Mouse (Mus musculus): ENCODE measurements around the gene Rhob. TPM values are rescaled to one million over a fixed set of nuclear protein-coding genes. Genes with fewer than 3 reads are reported as not detected.

The Rhob gene
- polyA plus RNA-seq, 1 experiment from 2014 or later: 23.2 TPM

DNA sequence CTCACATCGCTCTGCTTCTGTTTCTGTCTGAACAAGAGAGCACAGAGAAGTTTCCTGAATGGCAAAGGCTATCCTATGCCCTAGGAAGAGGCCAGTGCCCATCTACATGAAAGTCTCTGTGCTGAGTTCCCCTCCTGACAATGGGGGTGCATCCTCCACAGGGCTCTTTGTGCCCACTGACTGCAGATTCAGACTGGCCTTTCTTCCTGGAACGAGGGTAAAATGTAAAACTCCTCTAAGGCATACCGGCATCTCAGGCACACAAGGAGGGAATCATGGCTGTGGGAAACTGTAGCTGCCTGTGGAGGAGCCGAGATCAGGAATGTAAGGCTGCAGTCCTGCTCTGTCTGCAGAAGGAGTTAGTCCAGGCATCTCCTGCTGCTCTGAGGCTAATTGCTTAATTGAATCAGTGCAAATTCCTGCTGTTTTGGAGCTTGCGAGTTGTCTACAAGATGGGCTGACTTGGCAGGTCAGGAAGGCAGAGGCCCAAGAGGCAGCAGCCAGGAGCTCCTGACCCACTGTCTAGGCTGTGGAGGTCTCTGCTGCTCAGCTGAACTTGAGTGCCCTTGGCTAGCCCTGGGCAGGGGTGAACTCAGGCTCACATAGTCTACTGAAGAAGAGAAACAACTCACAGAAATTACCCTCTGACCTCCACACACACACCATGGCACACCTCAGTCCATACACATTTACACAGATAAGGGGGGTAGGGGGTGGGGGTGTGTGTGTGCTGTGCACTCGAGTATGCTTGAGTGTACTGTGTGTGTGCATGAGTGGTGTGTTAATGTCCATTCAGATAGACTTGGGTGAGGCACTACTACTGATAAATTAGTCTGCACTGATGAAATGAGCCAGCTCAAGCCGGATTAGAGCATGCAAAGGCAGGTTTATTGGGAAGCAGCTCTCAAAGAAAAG, 48.0 kb downstream of the Rhob start:
- Histone ChIP-seq H3K36me3 (ENCODE audit: control insufficient read depth, insufficient read depth, low read length) (no peaks in the 10 kb centered on the region), H3K27me3 (replicated peaks; ENCODE audit: control insufficient read depth, insufficient read depth, low read length) (no peaks in the 10 kb centered on the region), H3K27ac (ENCODE audit: low read depth, low read length) (no peak overlapping the region), H3K9ac (ENCODE audit: low read depth, low read length) (no peak overlapping the region), H3K4me3 (ENCODE audit: low read depth, low read length) (no peak overlapping the region), H3K4me1 (replicated peaks; ENCODE audit: control insufficient read depth, insufficient read depth, low read length) (no peaks in the 10 kb centered on the region), H3K9me3 (ENCODE audit: control insufficient read depth, low read length) (no peaks in the 10 kb centered on the region), H3K4me2 (no peak overlapping the region)
- whole genome bisulfite sequencing: 60% methylated on average over 7 of the region's 7 CpGs
- ATAC-seq (replicated peaks; ENCODE audit: low FRiP score): no peak
- DNase-seq (ENCODE audit: low spot score): no peak

- H3K36me3 ChIP-seq (ENCODE audit: control insufficient read depth, insufficient read depth, low read length): no peaks in the 10 kb centered on the region
- H3K27ac ChIP-seq (ENCODE audit: low read depth, low read length): no peak overlapping the region
- no peak overlapping the region for H3K9ac ChIP-seq (ENCODE audit: low read depth, low read length)
- DNase-seq (ENCODE audit: low spot score) (no peak), ATAC-seq (replicated peaks; ENCODE audit: low FRiP score) (no peak)
- no peaks in the 10 kb centered on the region for H3K27me3 ChIP-seq (replicated peaks; ENCODE audit: control insufficient read depth, insufficient read depth, low read length)
- H3K4me2 ChIP-seq: no peak overlapping the region
- H3K4me1 ChIP-seq (replicated peaks; ENCODE audit: control insufficient read depth, insufficient read depth, low read length): no peaks in the 10 kb centered on the region
- no peaks in the 10 kb centered on the region for H3K9me3 ChIP-seq (ENCODE audit: control insufficient read depth, low read length)
- no peak overlapping the region for H3K4me3 ChIP-seq (ENCODE audit: low read depth, low read length)
- WGBS: 43% methylated on average over 6 of the region's 6 CpGs
Observed at GRCm38 (mm10) chr12:8450639-8451038, 49.2 kb downstream of the Rhob start.

DNA sequence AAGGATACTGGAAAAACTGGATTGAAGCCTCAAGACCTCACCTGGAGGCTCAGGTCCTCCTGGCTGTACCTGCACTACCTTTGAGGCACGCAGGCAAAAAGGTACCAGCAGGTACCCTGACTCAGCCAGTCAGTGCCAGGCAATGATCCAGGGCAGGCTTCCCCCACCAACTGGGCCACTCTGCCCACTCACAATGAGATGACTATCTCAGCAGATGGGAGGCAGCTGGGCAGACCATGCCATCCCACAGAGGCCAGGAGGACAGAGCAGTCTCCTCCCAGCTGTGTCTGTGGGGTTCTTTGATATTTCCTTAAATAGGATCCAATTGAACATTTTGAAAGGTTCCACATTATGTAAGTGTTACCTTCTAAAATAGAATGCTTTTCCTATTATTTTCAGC, 49.8 kb downstream of the Rhob start:
- no peak overlapping the region for H3K27ac ChIP-seq (ENCODE audit: low read depth, low read length)
- H3K27me3 ChIP-seq (replicated peaks; ENCODE audit: control insufficient read depth, insufficient read depth, low read length): no peaks in the 10 kb centered on the region
- H3K4me1 ChIP-seq (replicated peaks; ENCODE audit: control insufficient read depth, insufficient read depth, low read length): no peaks in the 10 kb centered on the region
- no peak for ATAC-seq (replicated peaks; ENCODE audit: low FRiP score)
- H3K9me3 ChIP-seq (ENCODE audit: control insufficient read depth, low read length): no peaks in the 10 kb centered on the region
- no peak overlapping the region for H3K4me3 ChIP-seq (ENCODE audit: low read depth, low read length)
- 78% methylated on average over 1 of the region's 1 CpGs for WGBS
- no peak overlapping the region for H3K4me2 ChIP-seq
- H3K9ac ChIP-seq (ENCODE audit: low read depth, low read length): no peak overlapping the region
- H3K36me3 ChIP-seq (ENCODE audit: control insufficient read depth, insufficient read depth, low read length): no peaks in the 10 kb centered on the region
- DNase-seq (ENCODE audit: low spot score): no peak

Other genes starting within 250 kb of the Rhob start
- gene Gdf7, start 198.1 kb downstream of the Rhob start, polyA plus RNA-seq (2014; fragmentation: Nextera tagmentation; extraction: Ambion mirVana): not detected in 2 replicates
- gene Hs1bp3, start 186.6 kb downstream of the Rhob start, polyA plus RNA-seq (2014; fragmentation: Nextera tagmentation; extraction: Ambion mirVana): 8.6 and 8.8 TPM in 2 replicates
- gene Slc7a15, start 99.1 kb upstream of the Rhob start, polyA plus RNA-seq (2014; fragmentation: Nextera tagmentation; extraction: Ambion mirVana): not detected in 2 replicates
- 47.3 and 47.7 TPM in 2 replicates for gene Pum2, start 174.1 kb upstream of the Rhob start, polyA plus RNA-seq (2014; fragmentation: Nextera tagmentation; extraction: Ambion mirVana)